35 mouse cellular contexts compared by ENCODE assay signal in genomic region chr6:28471284-28472035, GRCm38 (mm10). TPM values are rescaled to one million over a fixed set of nuclear protein-coding genes. Genes with fewer than 3 reads are reported as not detected.
DNase-seq lines count a peak whose midpoint lies in the region; ATAC-seq and TF ChIP-seq lines count a peak whose summit lies in the region.
"Had no signal": no experiment of that assay in that cellular context is flagged by ENCODE, and none has a peak within 500 bp of the region (broad histone marks: within the 10 kb centered on the region; RNA-seq: fewer than 3 reads in every experiment).

No protein-coding gene starts in this region.

- no peak for ATAC-seq in heart, embryonic 11.5 days (replicated peaks; ENCODE audit: insufficient number of reproducible peaks, low FRiP score, low TSS enrichment)
- ATAC-seq: forebrain, embryonic 15.5 days; hindbrain, postnatal 0 days; inflammation-experienced regulatory T-cells, adult 6 months; intestine, embryonic 16.5 days; Patski had no signal

- H3K27me3 ChIP-seq in heart, embryonic 11.5 days (ENCODE audit: control insufficient read depth, insufficient read depth, low read length): no peaks in the 10 kb centered on the region
- no peaks in the 10 kb centered on the region for H3K27me3 ChIP-seq in C2C12 (ENCODE audit: control insufficient read depth, insufficient read depth, insufficient read length)
- H3K27me3 ChIP-seq: embryonic facial prominence, embryonic 13.5 days; forebrain, embryonic 12.5 days; forebrain, embryonic 15.5 days; heart, embryonic 13.5 days; Patski had no signal

- H3K36me3 ChIP-seq in heart, embryonic 11.5 days (ENCODE audit: control insufficient read depth, insufficient read depth, low read length): no peaks in the 10 kb centered on the region
- H3K36me3 ChIP-seq in C2C12 (ENCODE audit: control insufficient read depth, insufficient read depth): no peaks in the 10 kb centered on the region
- H3K36me3 ChIP-seq: embryonic facial prominence, embryonic 10.5 days; embryonic facial prominence, embryonic 13.5 days; forebrain, embryonic 12.5 days; forebrain, embryonic 15.5 days; heart, embryonic 13.5 days had no signal

- WGBS in heart, embryonic 11.5 days (ENCODE audit: insufficient replicate concordance): 80% methylated on average over 9 of the region's 9 CpGs

- no peak for TF ChIP-seq CTCF in C2C12 (IDR thresholded peaks at IDR 0.05; ENCODE audit: control insufficient read depth, insufficient read depth, insufficient read length)

- H3K4me1 ChIP-seq in heart, embryonic 11.5 days (ENCODE audit: control insufficient read depth, insufficient read depth, low read length): no peaks in the 10 kb centered on the region
- H3K4me1 ChIP-seq: embryonic facial prominence, embryonic 10.5 days; embryonic facial prominence, embryonic 13.5 days; forebrain, embryonic 12.5 days; forebrain, embryonic 15.5 days; heart, embryonic 13.5 days had no signal

- H3K9me3 ChIP-seq in heart, embryonic 11.5 days (replicated peaks; ENCODE audit: control insufficient read depth, low read length): no peaks in the 10 kb centered on the region
- H3K9me3 ChIP-seq: embryonic facial prominence, embryonic 10.5 days; embryonic facial prominence, embryonic 13.5 days; forebrain, embryonic 12.5 days; forebrain, embryonic 15.5 days; heart, embryonic 13.5 days had no signal

- H3K9ac ChIP-seq in heart, embryonic 11.5 days (ENCODE audit: low read depth, low read length): no peak overlapping the region
- H3K9ac ChIP-seq: embryonic facial prominence, embryonic 13.5 days; forebrain, embryonic 12.5 days; forebrain, embryonic 15.5 days; heart, embryonic 13.5 days; hindbrain, embryonic 14.5 days had no signal

- H3K27ac ChIP-seq in heart, embryonic 11.5 days (ENCODE audit: low read depth, low read length): no peak overlapping the region
- H3K27ac ChIP-seq: embryonic facial prominence, embryonic 10.5 days; embryonic facial prominence, embryonic 13.5 days; forebrain, embryonic 12.5 days; forebrain, embryonic 15.5 days; heart, embryonic 13.5 days; hindbrain, embryonic 14.5 days; hindbrain, postnatal 0 days had no signal

- H3K4me3 ChIP-seq in heart, embryonic 11.5 days (ENCODE audit: low read depth, low read length): no peak overlapping the region
- no peak overlapping the region for H3K4me3 ChIP-seq in C2C12 (ENCODE audit: insufficient read depth, poor library complexity, severe bottlenecking)
- H3K4me3 ChIP-seq: embryonic facial prominence, embryonic 10.5 days; embryonic facial prominence, embryonic 13.5 days; erythroblast, embryonic 14.5 days; forebrain, embryonic 12.5 days; forebrain, embryonic 15.5 days; heart, embryonic 13.5 days had no signal

- H3K4me2 ChIP-seq in heart, embryonic 11.5 days: no peak overlapping the region
- H3K4me2 ChIP-seq: embryonic facial prominence, embryonic 13.5 days; forebrain, embryonic 12.5 days; forebrain, embryonic 15.5 days; heart, embryonic 13.5 days; hindbrain, embryonic 14.5 days had no signal

- no peaks in the 10 kb centered on the region for H3K79me2 ChIP-seq in C2C12 (ENCODE audit: control insufficient read depth, insufficient read depth)

- H3K79me3 ChIP-seq in C2C12 (ENCODE audit: low read depth): no peaks in the 10 kb centered on the region

- peak; percentile 68 for DNase-seq in heart, adult 11 months
- DNase-seq in retina, postnatal 1 day: peak; percentile 52
- no peak for DNase-seq in adrenal gland, adult 8-10 months
- DNase-seq in layer of hippocampus, adult 9-11 months: no peak
- DNase-seq: adrenal gland, postnatal 14 days; cerebellum, adult 11-12 months; cerebellum, adult 8-10 months; cerebellum, postnatal 10 days; cerebellum, postnatal 36 days; embryo, embryonic 11 days; gastrocnemius, postnatal 14 days; heart, adult 18-20 months; heart, postnatal 14 days; heart, postnatal 4 days had no signal

- H3ac ChIP-seq in C2C12 (ENCODE audit: control insufficient read depth, insufficient read length, low read depth): no peak overlapping the region

TF ChIP-seq in C2C12, 6 proteins besides CTCF, POLR2A, EP300 and RAD21:
- peak; percentile 42 for TF ChIP-seq FOSL1 (IDR thresholded peaks at IDR 0.05; ENCODE audit: insufficient read depth, low read length, poor library complexity, severe bottlenecking)
- peak; percentile 23 for TF ChIP-seq MAX (IDR thresholded peaks at IDR 0.05)
- TF ChIP-seq MYOD1 (IDR thresholded peaks at IDR 0.05; ENCODE audit: control insufficient read depth, insufficient read length, low read depth): peak; percentile 92
- no peak for TF ChIP-seq USF1 (IDR thresholded peaks at IDR 0.05; ENCODE audit: low read depth)

RNA-seq across cellular contexts. Expression of gene Snd1, which starts 3.5 kb away (rescaled TPM):
- polyA plus RNA-seq in heart, embryonic 11.5 days (2014; fragmentation: Nextera tagmentation; extraction: Ambion mirVana): 87.9 and 91.1 TPM in 2 replicates
- 155 TPM for polyA plus RNA-seq in C2C12 (2012; fragmentation: generic; extraction: Trizol)
- 100 to 1,000 TPM; 152 to 181 (median 176) TPM for total RNA-seq in adrenal gland, adult 8-10 months (2022)

RNA-seq across cellular contexts. Expression of gene Pax4, which starts 22.3 kb away (rescaled TPM):
- polyA plus RNA-seq in heart, embryonic 11.5 days (2014; fragmentation: Nextera tagmentation; extraction: Ambion mirVana): not detected in 2 replicates
- not detected for polyA plus RNA-seq in C2C12 (2012; fragmentation: generic; extraction: Trizol)
- not detected for total RNA-seq in adrenal gland, adult 8-10 months (2022)
- total RNA-seq: adrenal gland, adult 18-20 months; adrenal gland, postnatal 14 days; adrenal gland, postnatal 4 days; ES-E14; gastrocnemius, adult 18-20 months; gastrocnemius, postnatal 14 days; gastrocnemius, postnatal 4 days; heart, adult 18-20 months; heart, postnatal 14 days; heart, postnatal 4 days; hindbrain, postnatal 0 days had no signal
- polyA plus RNA-seq: embryonic facial prominence, embryonic 13.5 days; erythroblast, embryonic 14.5 days; forebrain, embryonic 12.5 days; heart, embryonic 13.5 days; heart, embryonic 16.5 days; hindbrain, embryonic 11.5 days; hindbrain, embryonic 14.5 days; inflammation-experienced regulatory T-cells, adult 6 months; Patski had no signal

RNA-seq across cellular contexts. Expression of gene Gcc1, which starts 43.3 kb away (rescaled TPM):
- 4.0 and 4.4 TPM in 2 replicates for polyA plus RNA-seq in heart, embryonic 11.5 days (2014; fragmentation: Nextera tagmentation; extraction: Ambion mirVana)
- 4.7 TPM for polyA plus RNA-seq in C2C12 (2012; fragmentation: generic; extraction: Trizol)
- 10 to 100 TPM; 17.4 to 20.6 (median 18.6) TPM for total RNA-seq in adrenal gland, adult 8-10 months (2022)

RNA-seq across cellular contexts. Expression of gene Fscn3, which starts 43.9 kb away (rescaled TPM):
- not detected in 2 replicates for polyA plus RNA-seq in heart, embryonic 11.5 days (2014; fragmentation: Nextera tagmentation; extraction: Ambion mirVana)
- not detected for polyA plus RNA-seq in C2C12 (2012; fragmentation: generic; extraction: Trizol)
- total RNA-seq in adrenal gland, adult 8-10 months (2022): under 1 TPM in 1 of 4 experiments, not detected in 3; 0.16 TPM
- total RNA-seq: adrenal gland, adult 18-20 months; adrenal gland, postnatal 14 days; adrenal gland, postnatal 4 days; ES-E14; gastrocnemius, adult 18-20 months; gastrocnemius, postnatal 14 days; heart, adult 18-20 months; heart, postnatal 4 days; hindbrain, postnatal 0 days had no signal
- polyA plus RNA-seq: cortical plate, adult 2 months; embryonic facial prominence, embryonic 10.5 days; embryonic facial prominence, embryonic 13.5 days; erythroblast, embryonic 14.5 days; forebrain, embryonic 12.5 days; forebrain, embryonic 15.5 days; heart, embryonic 13.5 days; heart, embryonic 16.5 days; hindbrain, embryonic 11.5 days; hindbrain, embryonic 14.5 days; hindbrain, postnatal 0 days; intestine, embryonic 16.5 days; Patski had no signal

RNA-seq across cellular contexts. Expression of gene Arf5, which starts 48.1 kb away (rescaled TPM):
- 243 and 281 TPM in 2 replicates for polyA plus RNA-seq in heart, embryonic 11.5 days (2014; fragmentation: Nextera tagmentation; extraction: Ambion mirVana)
- polyA plus RNA-seq in C2C12 (2012; fragmentation: generic; extraction: Trizol): 203 TPM
- total RNA-seq in adrenal gland, adult 8-10 months (2022): 100 to 1,000 TPM; 150 to 160 (median 155) TPM

Comparison
In these comparisons a context has a peak if more than half of its experiments do, and no peak if none do; other contexts are left out.
1. DNase-seq: peak in heart, adult 11 months (single experiment) and retina, postnatal 1 day (single experiment); none in adrenal gland, adult 8-10 months (single experiment) and layer of hippocampus, adult 9-11 months (single experiment).